Mouse (Mus musculus) liver, embryonic 13.5 days (tissue): ENCODE results near the gene Nfia. TPM values are rescaled to one million over a fixed set of nuclear protein-coding genes. Genes with fewer than 3 reads are reported as not detected.

Experiments
- ATAC-seq: fragments of 200-750 bp; cut with Nextera tagmentation; 2 replicates; pipeline ENCODE4 v1.8.0; 2017; ENCODE audit warnings: low read depth, mild to moderate bottlenecking, moderate number of reproducible peaks, moderate library complexity
- DNase-seq: peaks from one replicate; pipeline ENCODE4 v3.0.0; 2022
- H3K27ac ChIP-seq: fragments of 300-500 bp; sonication (generic); 2 replicates; pipeline ENCODE4 v1.5.1; 2015; ENCODE audit warnings: moderate library complexity, mild to moderate bottlenecking, inconsistent platforms
- H3K27me3 ChIP-seq: fragments of 300-500 bp; sonication (generic); 2 replicates; pipeline ENCODE4 v1.6.1; 2015; ENCODE audit warnings: mild to moderate bottlenecking, inconsistent platforms
- H3K36me3 ChIP-seq: fragments of 300-500 bp; sonication (generic); 2 replicates; pipeline ENCODE4 v1.6.1; 2015; ENCODE audit warnings: mild to moderate bottlenecking, inconsistent platforms
- H3K4me1 ChIP-seq: fragments of 300-500 bp; sonication (generic); replicated peaks from 2 replicates; pipeline ENCODE4 v1.6.1; 2015; ENCODE audit warnings: inconsistent platforms
- H3K4me2 ChIP-seq: fragments of 300-500 bp; sonication (generic); 2 replicates; pipeline ENCODE4 v1.6.1; 2015; ENCODE audit warnings: inconsistent platforms, mild to moderate bottlenecking, moderate library complexity
- H3K4me3 ChIP-seq: fragments of 300-500 bp; sonication (generic); replicated peaks from 2 replicates; pipeline ENCODE4 v1.5.1; 2015; ENCODE audit warnings: mild to moderate bottlenecking, inconsistent platforms
- H3K9ac ChIP-seq: fragments of 300-500 bp; sonication (generic); 2 replicates; pipeline ENCODE4 v1.6.1; 2015; ENCODE audit warnings: mild to moderate bottlenecking, inconsistent platforms
- H3K9me3 ChIP-seq: fragments of 300-500 bp; sonication (generic); replicated peaks from 2 replicates; pipeline ENCODE4 v1.6.1; 2016; ENCODE audit warnings: inconsistent platforms
- WGBS: fragments of 180-500 bp; shearing (Covaris S2); methylation state at CpG from one replicate; pipeline ENCODE4 v1.1.7; 2015; ENCODE audit not compliant: insufficient replicate concordance; 5-methylcytosine and 5-hydroxymethylcytosine counted together
- polyA plus RNA-seq: library from polyadenylated mRNA; unstranded; fragments of >200 nt; fragmentation: Nextera tagmentation; extraction: Ambion mirVana; gene quantifications from 2 replicates; pipeline ENCODE4 v1.2.1, GENCODE M21; 2015

The Nfia gene
- polyA plus RNA-seq, 1 experiment from 2014 or later, result 3.0 TPM

GRCm38 (mm10) chr4:98031871-98032270 is 259.3 kb downstream of the Nfia start:
- H3K27ac ChIP-seq, result no peak overlapping the region
- H3K27me3 ChIP-seq, result no peaks in the 10 kb centered on the region
- H3K4me3 ChIP-seq, result no peak overlapping the region
- no peaks in the 10 kb centered on the region for H3K36me3 ChIP-seq
- ATAC-seq (no peak), DNase-seq (no peak)
- H3K4me1 ChIP-seq, result no peaks in the 10 kb centered on the region
- H3K4me2 ChIP-seq, result no peak overlapping the region
- no peaks in the 10 kb centered on the region for H3K9me3 ChIP-seq
- no peak overlapping the region for H3K9ac ChIP-seq
- WGBS, result 46% methylated on average over 3 of the region's 3 CpGs

- H3K27me3 ChIP-seq, result no peaks in the 10 kb centered on the region
- DNase-seq (no peak), ATAC-seq (no peak)
- H3K4me3 ChIP-seq, result no peak overlapping the region
- H3K4me2 ChIP-seq, result no peak overlapping the region
- 68% methylated on average over 5 of the region's 5 CpGs for WGBS
- H3K27ac ChIP-seq, result no peak overlapping the region
- H3K4me1 ChIP-seq, result no peaks in the 10 kb centered on the region
- H3K9ac ChIP-seq, result no peak overlapping the region
- no peaks in the 10 kb centered on the region for H3K9me3 ChIP-seq
- no peaks in the 10 kb centered on the region for H3K36me3 ChIP-seq
Measured at GRCm38 (mm10) chr4:98032332-98032731, 259.8 kb downstream of the Nfia start.

GRCm38 (mm10) chr4:98039095-98039494 is 266.6 kb downstream of the Nfia start:
- Histone ChIP-seq H3K27ac (no peak overlapping the region), H3K9me3 (no peaks in the 10 kb centered on the region), H3K4me1 (0 out of 2 replicates have a peak, but pooled peaks cover 4% of the 10 kb centered on the region), H3K36me3 (no peaks in the 10 kb centered on the region), H3K4me3 (no peak overlapping the region), H3K4me2 (no peak overlapping the region), H3K9ac (no peak overlapping the region), H3K27me3 (no peaks in the 10 kb centered on the region)
- WGBS, result 64% methylated on average over 5 of the region's 5 CpGs
- ATAC-seq (no peak), DNase-seq (no peak)

- Histone ChIP-seq H3K36me3 (no peaks in the 10 kb centered on the region), H3K4me1 (0 out of 2 replicates have a peak, but pooled peaks cover 4% of the 10 kb centered on the region), H3K27ac (no peak overlapping the region), H3K27me3 (no peaks in the 10 kb centered on the region), H3K4me3 (no peak overlapping the region), H3K9ac (no peak overlapping the region), H3K9me3 (no peaks in the 10 kb centered on the region), H3K4me2 (no peak overlapping the region)
- 29% methylated on average over 7 of the region's 7 CpGs for WGBS
- DNase-seq (no peak), ATAC-seq (no peak)
Measured at GRCm38 (mm10) chr4:98040179-98040578, 267.6 kb downstream of the Nfia start.

- DNase-seq (no peak), ATAC-seq (no peak)
- 67% methylated on average over 8 of the region's 8 CpGs for WGBS
Measured at GRCm38 (mm10) chr4:98044611-98045010, 272.1 kb downstream of the Nfia start.

GRCm38 (mm10) chr4:98047369-98047768 is 274.8 kb downstream of the Nfia start:
- Histone ChIP-seq H3K4me3 (no peak overlapping the region), H3K36me3 (no peaks in the 10 kb centered on the region), H3K27me3 (no peaks in the 10 kb centered on the region), H3K9ac (no peak overlapping the region), H3K9me3 (no peaks in the 10 kb centered on the region), H3K27ac (no peak overlapping the region), H3K4me1 (no peaks in the 10 kb centered on the region), H3K4me2 (no peak overlapping the region)
- no peak for DNase-seq
- ATAC-seq, result no peak

More at GRCm38 (mm10) chr4:98044611-98045010, 272.1 kb downstream of the Nfia start:
- H3K4me2 ChIP-seq, result no peak overlapping the region
- no peak overlapping the region for H3K9ac ChIP-seq
- no peak overlapping the region for H3K4me3 ChIP-seq
- H3K27ac ChIP-seq, result no peak overlapping the region
- no peaks in the 10 kb centered on the region for H3K36me3 ChIP-seq
- H3K27me3 ChIP-seq, result no peaks in the 10 kb centered on the region
- 0 out of 2 replicates have a peak, but pooled peaks cover 4% of the 10 kb centered on the region for H3K4me1 ChIP-seq
- no peaks in the 10 kb centered on the region for H3K9me3 ChIP-seq

- no peaks in the 10 kb centered on the region for H3K9me3 ChIP-seq
- H3K27me3 ChIP-seq, result no peaks in the 10 kb centered on the region
- 68% methylated on average over 7 of the region's 7 CpGs for WGBS
- no peak for ATAC-seq
- H3K27ac ChIP-seq, result no peak overlapping the region
- H3K9ac ChIP-seq, result no peak overlapping the region
- no peak overlapping the region for H3K4me2 ChIP-seq
- H3K4me3 ChIP-seq, result no peak overlapping the region
- H3K36me3 ChIP-seq, result no peaks in the 10 kb centered on the region
- H3K4me1 ChIP-seq, result no peaks in the 10 kb centered on the region
- DNase-seq, result no peak
Measured at GRCm38 (mm10) chr4:98049584-98049983, 277.1 kb downstream of the Nfia start.

GRCm38 (mm10) chr4:98050003-98050620 is 277.6 kb downstream of the Nfia start:
- Histone ChIP-seq H3K27me3 (no peaks in the 10 kb centered on the region), H3K27ac (no peak overlapping the region), H3K4me1 (no peaks in the 10 kb centered on the region), H3K4me2 (no peak overlapping the region), H3K9ac (no peak overlapping the region), H3K36me3 (no peaks in the 10 kb centered on the region), H3K9me3 (no peaks in the 10 kb centered on the region), H3K4me3 (no peak overlapping the region)
- ATAC-seq, result no peak
- DNase-seq, result no peak
- 69% methylated on average over 8 of the region's 8 CpGs for WGBS

- H3K27ac ChIP-seq, result no peak overlapping the region
- no peaks in the 10 kb centered on the region for H3K36me3 ChIP-seq
- H3K4me3 ChIP-seq, result no peak overlapping the region
- no peaks in the 10 kb centered on the region for H3K27me3 ChIP-seq
- no peak for DNase-seq
- H3K9ac ChIP-seq, result no peak overlapping the region
- WGBS, result 70% methylated on average over 10 of the region's 10 CpGs
- no peaks in the 10 kb centered on the region for H3K4me1 ChIP-seq
- ATAC-seq, result no peak
- H3K9me3 ChIP-seq, result no peaks in the 10 kb centered on the region
- H3K4me2 ChIP-seq, result no peak overlapping the region
Measured at GRCm38 (mm10) chr4:98050781-98051180, 278.2 kb downstream of the Nfia start.

GRCm38 (mm10) chr4:98051326-98051725 is 278.8 kb downstream of the Nfia start:
- Histone ChIP-seq H3K27me3 (no peaks in the 10 kb centered on the region), H3K4me1 (no peaks in the 10 kb centered on the region), H3K4me3 (no peak overlapping the region), H3K36me3 (no peaks in the 10 kb centered on the region), H3K9me3 (no peaks in the 10 kb centered on the region), H3K27ac (no peak overlapping the region), H3K4me2 (no peak overlapping the region), H3K9ac (no peak overlapping the region)
- no peak for DNase-seq
- 57% methylated on average over 3 of the region's 3 CpGs for whole genome bisulfite sequencing
- ATAC-seq, result no peak

GRCm38 (mm10) chr4:98055036-98055435 is 282.5 kb downstream of the Nfia start:
- Histone ChIP-seq H3K9ac (no peak overlapping the region), H3K27me3 (no peaks in the 10 kb centered on the region), H3K4me2 (no peak overlapping the region), H3K4me1 (no peaks in the 10 kb centered on the region), H3K27ac (no peak overlapping the region), H3K4me3 (no peak overlapping the region), H3K36me3 (no peaks in the 10 kb centered on the region), H3K9me3 (no peaks in the 10 kb centered on the region)
- ATAC-seq (no peak), DNase-seq (no peak)
- 73% methylated on average over 4 of the region's 4 CpGs for WGBS

- 41% methylated on average over 7 of the region's 7 CpGs for WGBS
- ATAC-seq, result no peak
- H3K27me3 ChIP-seq, result no peaks in the 10 kb centered on the region
Measured at GRCm38 (mm10) chr4:98056396-98057020, 284.0 kb downstream of the Nfia start.

More at GRCm38 (mm10) chr4:98056396-98057020, 284.0 kb downstream of the Nfia start:
- no peaks in the 10 kb centered on the region for H3K36me3 ChIP-seq
- no peak overlapping the region for H3K27ac ChIP-seq
- no peak for DNase-seq
- no peak overlapping the region for H3K4me3 ChIP-seq
- no peak overlapping the region for H3K9ac ChIP-seq
- H3K9me3 ChIP-seq, result no peaks in the 10 kb centered on the region
- no peak overlapping the region for H3K4me2 ChIP-seq
- no peaks in the 10 kb centered on the region for H3K4me1 ChIP-seq
